Mouse (Mus musculus): ENCODE data around the gene Oas1d. TPM values are rescaled to one million over a fixed set of nuclear protein-coding genes. Genes with fewer than 3 reads are reported as not detected.

The Oas1d gene
- polyA plus RNA-seq, 1 experiment from 2014 or later, result not detected

DNA sequence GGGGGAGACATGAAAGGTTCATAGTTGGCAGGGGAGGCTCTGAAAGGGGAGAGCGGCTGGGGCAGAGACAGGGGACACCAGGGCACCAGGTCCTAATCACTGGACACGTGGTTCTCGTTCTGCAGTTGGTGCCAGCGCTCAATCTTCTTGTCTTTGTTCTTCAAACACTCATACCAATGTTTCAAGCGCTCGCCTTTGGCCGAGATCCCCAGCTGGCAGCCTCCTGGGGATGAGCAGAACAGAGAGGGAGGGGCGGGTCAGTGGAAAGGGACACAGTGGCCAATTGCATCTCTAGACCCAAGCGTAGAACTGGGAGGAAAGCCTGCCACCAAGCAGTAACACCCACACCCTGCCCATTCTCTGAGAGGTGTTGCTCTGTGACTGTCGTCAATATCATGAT, 27.7 kb downstream of the Oas1d start:
- Histone ChIP-seq H3K36me3 (no peaks in the 10 kb centered on the region), H3K4me3 (no peak overlapping the region), H3K4me2 (no peak overlapping the region), H3K9ac (no peak overlapping the region), H3K4me1 (no peaks in the 10 kb centered on the region), H3K9me3 (no peaks in the 10 kb centered on the region), H3K27ac (replicated peaks) (no peak overlapping the region), H3K27me3 (replicated peaks) (no peaks in the 10 kb centered on the region)
- WGBS, result 63% methylated on average over 10 of the region's 10 CpGs
- ATAC-seq (ENCODE audit: extremely low read depth, insufficient number of reproducible peaks, low FRiP score, low TSS enrichment), result no peak

DNA sequence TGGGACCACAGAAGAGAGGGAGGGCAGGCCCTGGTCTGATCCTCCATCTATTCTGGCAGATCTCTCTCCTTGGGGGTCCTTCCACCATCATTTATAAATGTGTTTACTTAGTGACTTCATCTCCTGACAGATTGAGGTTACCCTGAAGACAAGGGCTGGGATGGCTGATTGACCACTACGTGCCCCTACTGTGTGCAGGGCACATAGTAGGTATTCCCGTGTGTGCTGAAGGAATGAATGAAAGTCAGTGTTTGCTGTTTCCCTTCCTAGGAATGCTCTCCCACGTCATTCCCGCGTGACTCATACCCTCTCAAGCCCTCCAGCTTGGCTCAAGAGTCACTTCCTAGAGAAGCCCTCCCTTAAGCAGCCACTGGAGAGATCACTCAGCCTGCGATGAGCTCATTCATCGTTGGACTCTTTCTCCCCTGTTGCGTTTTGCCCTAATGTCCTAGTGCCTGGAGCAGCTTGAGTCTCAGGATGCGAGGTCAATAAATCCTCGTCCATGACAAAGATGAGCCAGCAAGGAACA, 38.0 kb downstream of the Oas1d start:
- Histone ChIP-seq H3K4me1 (no peaks in the 10 kb centered on the region), H3K4me2 (no peak overlapping the region), H3K4me3 (no peak overlapping the region), H3K27ac (replicated peaks) (no peak overlapping the region), H3K27me3 (replicated peaks) (0 out of 2 replicates have a peak, but pooled peaks cover 3% of the 10 kb centered on the region), H3K9me3 (no peaks in the 10 kb centered on the region), H3K9ac (no peak overlapping the region), H3K36me3 (no peaks in the 10 kb centered on the region)
- WGBS, result 59% methylated on average over 10 of the region's 10 CpGs
- ATAC-seq (ENCODE audit: extremely low read depth, insufficient number of reproducible peaks, low FRiP score, low TSS enrichment), result no peak

DNA sequence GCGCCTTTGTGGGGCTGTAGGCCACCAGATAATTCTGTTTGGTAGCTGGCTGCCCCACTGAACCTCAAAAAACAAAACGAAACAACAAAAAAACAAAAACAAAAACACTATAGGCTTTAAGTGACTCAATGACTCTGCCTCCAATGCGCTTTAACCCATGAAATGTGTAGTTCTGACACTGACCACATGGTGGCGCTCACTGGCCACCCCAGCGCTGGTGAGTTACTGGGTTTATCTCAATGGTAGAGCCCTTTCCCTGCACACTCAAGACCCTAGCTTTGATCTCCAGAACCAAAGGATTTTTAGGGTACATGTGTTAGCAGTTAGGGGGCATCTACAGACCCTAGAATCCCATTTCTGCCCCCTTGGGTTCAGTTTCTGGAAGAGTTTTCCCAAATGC, 39.6 kb downstream of the Oas1d start:
- Histone ChIP-seq H3K4me2 (no peak overlapping the region), H3K36me3 (no peaks in the 10 kb centered on the region), H3K4me3 (no peak overlapping the region), H3K27ac (replicated peaks) (no peak overlapping the region), H3K9me3 (no peaks in the 10 kb centered on the region), H3K27me3 (replicated peaks) (0 out of 2 replicates have a peak, but pooled peaks cover 3% of the 10 kb centered on the region), H3K9ac (no peak overlapping the region), H3K4me1 (no peaks in the 10 kb centered on the region)
- no peak for ATAC-seq (ENCODE audit: extremely low read depth, insufficient number of reproducible peaks, low FRiP score, low TSS enrichment)
- 18% methylated on average over 5 of the region's 5 CpGs for WGBS

- Histone ChIP-seq H3K4me2 (no peak overlapping the region), H3K27me3 (replicated peaks) (no peaks in the 10 kb centered on the region), H3K27ac (replicated peaks) (no peak overlapping the region), H3K9me3 (peaks cover 5% of the 10 kb centered on the region; the same call in 1 of the 2 replicates), H3K4me1 (no peaks in the 10 kb centered on the region), H3K4me3 (no peak overlapping the region), H3K9ac (no peak overlapping the region), H3K36me3 (no peaks in the 10 kb centered on the region)
- no peak for ATAC-seq (ENCODE audit: extremely low read depth, insufficient number of reproducible peaks, low FRiP score, low TSS enrichment)
- 49% methylated on average over 4 of the region's 4 CpGs for WGBS
Measured at GRCm38 (mm10) chr5:120961004-120961403, 46.7 kb downstream of the Oas1d start.

GRCm38 (mm10) chr5:120966156-120966555, 51.8 kb downstream of the Oas1d start:
- Histone ChIP-seq H3K4me1 (no peaks in the 10 kb centered on the region), H3K36me3 (no peaks in the 10 kb centered on the region), H3K4me3 (no peak overlapping the region), H3K27me3 (replicated peaks) (no peaks in the 10 kb centered on the region; the same call in 1 of the 2 replicates), H3K27ac (replicated peaks) (no peak overlapping the region), H3K9me3 (peaks cover 3% of the 10 kb centered on the region; the same call in 1 of the 2 replicates), H3K4me2 (no peak overlapping the region), H3K9ac (no peak overlapping the region)
- no peak for ATAC-seq (ENCODE audit: extremely low read depth, insufficient number of reproducible peaks, low FRiP score, low TSS enrichment)
- WGBS, result 82% methylated on average over 4 of the region's 4 CpGs

GRCm38 (mm10) chr5:120966894-120967293, 52.6 kb downstream of the Oas1d start:
- ATAC-seq (ENCODE audit: extremely low read depth, insufficient number of reproducible peaks, low FRiP score, low TSS enrichment), result no peak
- 72% methylated on average over 8 of the region's 8 CpGs for WGBS

DNA sequence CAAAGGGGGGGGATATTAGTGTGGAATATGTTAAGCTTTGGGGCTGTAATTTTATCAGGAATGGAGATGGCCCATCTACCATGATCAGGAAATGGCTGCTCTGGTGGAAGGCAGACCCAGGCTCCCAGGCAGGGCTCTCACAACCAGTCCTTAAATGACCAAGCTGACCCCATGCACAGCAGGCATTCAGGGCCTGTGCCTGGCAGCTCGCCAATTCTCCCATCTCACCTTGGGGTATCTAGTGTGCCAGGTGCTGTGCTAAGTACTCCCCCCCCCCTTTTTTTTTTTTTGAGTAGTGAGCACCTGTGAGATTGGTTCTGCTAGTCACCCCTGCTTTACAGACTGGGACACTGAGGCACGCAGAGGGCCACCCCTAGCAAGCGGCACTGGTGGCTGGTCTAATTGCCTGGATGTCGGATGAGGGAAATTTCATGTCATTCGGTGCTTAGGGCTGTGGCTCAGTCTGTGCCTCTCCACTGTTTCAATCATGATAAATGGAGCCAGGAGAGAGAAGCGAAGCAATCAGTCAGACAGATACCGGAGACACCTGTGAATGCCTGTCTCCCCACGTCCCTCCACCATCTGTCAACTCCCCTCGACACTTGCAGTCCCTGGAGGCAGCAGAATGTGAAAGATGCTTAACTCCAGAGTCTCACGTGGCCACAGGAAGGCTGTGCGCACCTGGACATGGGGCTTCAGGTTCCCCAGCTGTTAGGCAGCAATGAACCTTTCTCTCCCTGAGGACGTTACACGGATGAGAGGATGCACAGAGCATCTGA, 53.2 kb downstream of the Oas1d start:
- no peaks in the 10 kb centered on the region for H3K4me1 ChIP-seq
- H3K4me2 ChIP-seq, result no peak overlapping the region
- H3K4me3 ChIP-seq, result no peak overlapping the region
- H3K27me3 ChIP-seq (replicated peaks), result no peaks in the 10 kb centered on the region; the same call in 1 of the 2 replicates
- no peaks in the 10 kb centered on the region for H3K36me3 ChIP-seq
- no peaks in the 10 kb centered on the region for H3K9me3 ChIP-seq
- ATAC-seq (ENCODE audit: extremely low read depth, insufficient number of reproducible peaks, low FRiP score, low TSS enrichment), result no peak
- WGBS, result 68% methylated on average over 13 of the region's 13 CpGs
- H3K27ac ChIP-seq (replicated peaks), result no peak overlapping the region
- H3K9ac ChIP-seq, result no peak overlapping the region

More at GRCm38 (mm10) chr5:120966894-120967293, 52.6 kb downstream of the Oas1d start:
- Histone ChIP-seq H3K4me3 (no peak overlapping the region), H3K27ac (replicated peaks) (no peak overlapping the region), H3K36me3 (no peaks in the 10 kb centered on the region), H3K27me3 (replicated peaks) (no peaks in the 10 kb centered on the region; the same call in 1 of the 2 replicates), H3K9me3 (peaks cover 3% of the 10 kb centered on the region; the same call in 1 of the 2 replicates), H3K9ac (no peak overlapping the region), H3K4me2 (no peak overlapping the region), H3K4me1 (no peaks in the 10 kb centered on the region)

- Histone ChIP-seq H3K36me3 (no peaks in the 10 kb centered on the region), H3K9me3 (no peaks in the 10 kb centered on the region), H3K4me1 (no peaks in the 10 kb centered on the region), H3K9ac (no peak overlapping the region), H3K27ac (replicated peaks) (no peak overlapping the region), H3K4me2 (no peak overlapping the region), H3K4me3 (no peak overlapping the region), H3K27me3 (replicated peaks) (no peaks in the 10 kb centered on the region; the same call in 1 of the 2 replicates)
- no peak for ATAC-seq (ENCODE audit: extremely low read depth, insufficient number of reproducible peaks, low FRiP score, low TSS enrichment)
- 59% methylated on average over 4 of the region's 4 CpGs for WGBS
Measured at GRCm38 (mm10) chr5:120968134-120968532, 53.8 kb downstream of the Oas1d start.

DNA sequence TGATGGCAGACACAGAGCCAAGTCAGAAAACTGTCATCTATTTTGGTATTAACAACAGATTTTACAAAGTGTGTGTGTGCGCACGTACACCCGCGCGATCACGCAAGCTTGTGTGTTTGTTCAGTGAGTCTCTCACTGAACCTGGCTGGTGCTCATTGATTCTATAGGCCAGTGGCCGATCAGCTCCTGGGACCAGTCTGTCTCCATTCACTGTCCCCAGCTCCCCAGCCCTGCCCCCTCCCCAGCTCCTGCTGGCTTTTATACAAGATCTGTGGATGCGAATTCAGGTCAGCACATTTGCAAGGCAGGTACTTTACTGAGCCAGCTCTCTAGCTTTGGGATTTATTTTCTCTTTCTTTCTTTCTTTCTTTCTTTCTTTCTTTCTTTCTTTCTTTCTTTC, 54.5 kb downstream of the Oas1d start:
- Histone ChIP-seq H3K27ac (replicated peaks) (no peak overlapping the region), H3K4me2 (no peak overlapping the region), H3K9ac (no peak overlapping the region), H3K4me1 (no peaks in the 10 kb centered on the region), H3K9me3 (no peaks in the 10 kb centered on the region), H3K27me3 (replicated peaks) (peaks cover 3% of the 10 kb centered on the region), H3K36me3 (no peaks in the 10 kb centered on the region), H3K4me3 (no peak overlapping the region)
- 86% methylated on average over 8 of the region's 8 CpGs for WGBS
- ATAC-seq (ENCODE audit: extremely low read depth, insufficient number of reproducible peaks, low FRiP score, low TSS enrichment), result no peak

GRCm38 (mm10) chr5:120969703-120970102, 55.4 kb downstream of the Oas1d start:
- H3K9ac ChIP-seq, result no peak overlapping the region
- no peak overlapping the region for H3K4me2 ChIP-seq
- no peak overlapping the region for H3K27ac ChIP-seq (replicated peaks)
- H3K9me3 ChIP-seq, result no peaks in the 10 kb centered on the region
- peaks cover 3% of the 10 kb centered on the region for H3K27me3 ChIP-seq (replicated peaks)
- H3K4me1 ChIP-seq, result no peaks in the 10 kb centered on the region
- no peak overlapping the region for H3K4me3 ChIP-seq
- ATAC-seq (ENCODE audit: extremely low read depth, insufficient number of reproducible peaks, low FRiP score, low TSS enrichment), result no peak
- no peaks in the 10 kb centered on the region for H3K36me3 ChIP-seq
- 48% methylated on average over 4 of the region's 4 CpGs for WGBS
